Mouse (Mus musculus): Measurements from ENCODE around the gene Cyp2f2.

The Cyp2f2 gene

GRCm38 (mm10) chr7:27119676-27120075, at the start of gene Cyp2f2:
Gene Cyp2f2 (plus strand): TSS chr7:27119909.
- no peak for DNase-seq (ENCODE audit: low read depth)

DNA sequence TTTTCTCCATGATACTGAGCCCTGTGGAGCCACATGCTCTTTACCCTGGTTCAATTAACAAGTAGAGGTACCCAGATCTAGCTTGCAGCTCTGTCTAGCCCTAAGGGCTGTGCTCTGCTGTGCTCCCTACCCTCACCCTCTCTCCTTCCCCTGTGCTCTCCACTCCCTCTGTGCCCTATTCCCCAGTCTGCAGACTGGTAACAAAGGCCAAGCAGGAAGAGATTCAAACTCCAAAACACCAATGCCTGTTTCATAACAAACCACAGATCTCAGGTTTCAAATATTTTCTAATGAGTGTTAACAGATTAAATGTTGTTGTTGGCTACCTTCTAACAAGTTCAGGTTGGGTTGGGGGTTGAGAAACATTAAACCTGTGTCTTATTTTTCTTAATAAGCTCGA, 41.1 kb upstream of the Cyp2f2 start:
- peak; percentile 35 for DNase-seq (ENCODE audit: low read depth)

- no peak for DNase-seq (ENCODE audit: low read depth)
These were observed 38.1 kb upstream of the Cyp2f2 start for GRCm38 (mm10) chr7:27081625-27082024.

GRCm38 (mm10) chr7:27091039-27091438, 28.7 kb upstream of the Cyp2f2 start:
- no peak for DNase-seq (ENCODE audit: low read depth)

GRCm38 (mm10) chr7:27092038-27092703, 27.5 kb upstream of the Cyp2f2 start:
- DNase-seq (ENCODE audit: low read depth) = no peak

- no peak for DNase-seq (ENCODE audit: low read depth)
These were observed 26.8 kb upstream of the Cyp2f2 start for GRCm38 (mm10) chr7:27092882-27093281.

DNA sequence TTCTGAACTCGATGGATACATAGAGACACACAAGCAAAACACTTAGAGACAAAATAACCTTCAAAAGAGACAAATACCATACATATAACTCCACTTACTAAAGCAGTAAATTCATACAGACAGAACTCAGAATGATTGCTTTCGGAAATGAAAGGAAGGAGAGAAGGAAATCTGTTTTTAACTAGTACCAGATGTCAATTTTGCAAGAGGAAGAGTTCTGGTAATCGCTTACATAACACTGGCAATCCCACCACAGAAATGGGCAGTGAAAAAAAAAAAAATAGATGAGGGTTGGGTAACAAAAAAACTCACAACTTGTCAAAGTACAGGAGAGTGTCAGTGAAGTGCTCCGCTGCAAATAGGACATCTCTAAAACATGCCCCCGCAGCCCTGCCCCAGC, 14.8 kb upstream of the Cyp2f2 start:
- DNase-seq (ENCODE audit: low read depth) = no peak

GRCm38 (mm10) chr7:27110327-27110726, 9.4 kb upstream of the Cyp2f2 start:
- DNase-seq (ENCODE audit: low read depth) = no peak

- DNase-seq (ENCODE audit: low read depth) = no peak
These were observed 8.7 kb upstream of the Cyp2f2 start for GRCm38 (mm10) chr7:27111038-27111437.

GRCm38 (mm10) chr7:27111987-27112386, 7.7 kb upstream of the Cyp2f2 start:
- no peak for DNase-seq (ENCODE audit: low read depth)

DNA sequence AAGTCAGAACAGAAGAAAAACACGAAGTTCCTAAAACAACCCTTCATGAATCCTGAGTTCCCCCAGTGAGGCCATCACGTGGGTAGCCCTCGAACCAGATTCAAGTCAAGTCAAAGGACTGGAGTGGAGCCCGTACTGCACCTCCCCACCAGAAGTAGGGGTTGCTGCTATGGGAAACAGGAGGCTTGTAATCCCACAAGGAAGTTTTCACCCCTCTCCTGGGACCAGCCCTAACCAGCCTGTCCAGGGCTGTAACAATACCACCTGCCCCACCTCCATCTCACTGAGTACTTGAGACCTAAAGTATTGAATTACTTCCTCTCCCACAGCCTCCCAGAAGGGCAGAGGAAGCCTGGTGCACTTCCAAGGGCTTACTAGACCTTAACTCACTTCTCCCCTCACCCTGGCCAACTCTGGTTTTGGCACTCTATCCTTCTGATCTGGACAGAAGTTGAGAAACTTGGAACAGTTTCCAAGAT, 1.6 kb upstream of the Cyp2f2 start:
- peak; percentile 97 for DNase-seq (ENCODE audit: low read depth)

- DNase-seq (ENCODE audit: low read depth) = no peak
These were observed 4.7 kb downstream of the Cyp2f2 start for GRCm38 (mm10) chr7:27124305-27124832.

GRCm38 (mm10) chr7:27124969-27125368, 5.3 kb downstream of the Cyp2f2 start:
- DNase-seq (ENCODE audit: low read depth) = no peak

- no peak for DNase-seq (ENCODE audit: low read depth)
These were observed 8.5 kb downstream of the Cyp2f2 start for GRCm38 (mm10) chr7:27128162-27128561.

- DNase-seq (ENCODE audit: low read depth) = no peak
These were observed 9.2 kb downstream of the Cyp2f2 start for GRCm38 (mm10) chr7:27128946-27129345.

- DNase-seq (ENCODE audit: low read depth) = no peak
These were observed 10.1 kb downstream of the Cyp2f2 start for GRCm38 (mm10) chr7:27129811-27130210.

GRCm38 (mm10) chr7:27130521-27131370, 11.0 kb downstream of the Cyp2f2 start:
- DNase-seq (ENCODE audit: low read depth) = no peak

GRCm38 (mm10) chr7:27131387-27131786, 11.7 kb downstream of the Cyp2f2 start:
- no peak for DNase-seq (ENCODE audit: low read depth)

- no peak for DNase-seq (ENCODE audit: low read depth)
These were observed 12.9 kb downstream of the Cyp2f2 start for GRCm38 (mm10) chr7:27132588-27132987.

- no peak for DNase-seq (ENCODE audit: low read depth)
These were observed 13.4 kb downstream of the Cyp2f2 start for GRCm38 (mm10) chr7:27133156-27133555.

DNA sequence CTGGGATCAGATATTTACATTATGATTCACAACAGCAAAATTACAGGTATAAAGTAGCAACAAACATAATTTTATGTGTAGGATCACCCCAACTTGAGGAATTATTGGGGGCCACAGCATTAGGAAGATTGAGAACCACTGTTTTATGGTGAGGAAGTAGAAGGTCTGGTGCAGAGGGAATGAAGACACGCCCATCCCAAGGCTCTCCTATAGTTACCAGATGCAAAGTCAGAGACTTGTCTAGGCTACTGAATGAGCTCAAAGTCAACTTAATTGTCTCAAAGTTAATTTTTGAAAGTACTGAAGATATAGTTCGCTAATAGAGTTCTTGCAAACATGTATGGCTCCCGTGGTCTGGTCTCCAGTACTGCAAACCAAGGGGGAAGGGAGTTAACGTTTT, 14.0 kb downstream of the Cyp2f2 start:
- no peak for DNase-seq (ENCODE audit: low read depth)

GRCm38 (mm10) chr7:27136410-27136996, 16.8 kb downstream of the Cyp2f2 start:
- no peak for DNase-seq (ENCODE audit: low read depth)

All from fibroblast of lung, adult 2 months (primary cell).